Mouse (Mus musculus) heart, embryonic 10.5 days (tissue): ENCODE measurements around the gene Igfbp5. TPM values are rescaled to one million over a fixed set of nuclear protein-coding genes. Genes with fewer than 3 reads are reported as not detected.
A peak's percentile ranks its signal among the peaks of the same experiment; 100 is the strongest.

Source experiments
- DNase-seq: peaks from one replicate; pipeline ENCODE4 v3.0.0-alpha.2; 2017; ENCODE audit warnings: low spot score
- H3K27ac ChIP-seq: fragments of 300-500 bp; sonication (generic); 2 replicates; pipeline ENCODE4 v1.5.1; 2016; ENCODE audit warnings: mild to moderate bottlenecking
- H3K27me3 ChIP-seq: fragments of 300-500 bp; sonication (generic); 2 replicates; pipeline ENCODE4 v1.6.1; 2016; ENCODE audit warnings: mild to moderate bottlenecking; ENCODE audit not compliant: poor library complexity, insufficient read depth, severe bottlenecking
- H3K36me3 ChIP-seq: fragments of 300-500 bp; sonication (generic); 2 replicates; pipeline ENCODE4 v1.6.1; 2016; ENCODE audit warnings: mild to moderate bottlenecking, moderate library complexity
- H3K4me1 ChIP-seq: fragments of 300-500 bp; sonication (generic); 2 replicates; pipeline ENCODE4 v1.6.1; 2016; ENCODE audit warnings: mild to moderate bottlenecking
- H3K4me3 ChIP-seq: fragments of 300-500 bp; sonication (generic); 2 replicates; pipeline ENCODE4 v1.5.1; 2016; ENCODE audit warnings: mild to moderate bottlenecking, moderate library complexity
- H3K9me3 ChIP-seq: fragments of 300-500 bp; sonication (generic); 2 replicates; pipeline ENCODE4 v1.6.1; 2016; ENCODE audit warnings: mild to moderate bottlenecking, moderate library complexity
- WGBS: fragments of 180-500 bp; shearing (Covaris S2); methylation state at CpG from one replicate; pipeline ENCODE4 v1.1.7; 2016; 5-methylcytosine and 5-hydroxymethylcytosine counted together
- polyA plus RNA-seq: library from polyadenylated mRNA; unstranded; fragments of >200 nt; fragmentation: Nextera tagmentation; extraction: Ambion mirVana; gene quantifications from 2 replicates; pipeline ENCODE4 v1.2.1, GENCODE M21; 2016

Gene Igfbp5
- 158 and 178 TPM in 2 replicates for polyA plus RNA-seq

- Histone ChIP-seq H3K27ac (peak within 1 kb of the TSS; percentile 95), H3K27me3 (no peaks in the 10 kb centered on the region), H3K36me3 (no peaks in the 10 kb centered on the region), H3K9me3 (no peaks in the 10 kb centered on the region), H3K4me1 (peaks cover 41% of the 10 kb centered on the region), H3K4me3 (peak within 1 kb of the TSS; percentile 85)
- peak; percentile 91 for DNase-seq
- under 1% methylated on average over 38 of the region's 38 CpGs for WGBS
Measured at GRCm38 (mm10) chr1:72874287-72875211, at the start of gene Igfbp5. Gene Igfbp5, minus strand, starts transcription at chr1:72874884.

GRCm38 (mm10) chr1:72914815-72915214, 40.1 kb upstream of the Igfbp5 start:
- H3K9me3 ChIP-seq = no peaks in the 10 kb centered on the region
- H3K27me3 ChIP-seq = no peaks in the 10 kb centered on the region
- no peak overlapping the region for H3K4me3 ChIP-seq
- peak overlapping the region; percentile 16; the same call in 1 of the 2 replicates for H3K27ac ChIP-seq
- no peak for DNase-seq
- H3K4me1 ChIP-seq = peaks cover 8% of the 10 kb centered on the region
- no peaks in the 10 kb centered on the region for H3K36me3 ChIP-seq
- WGBS = 55% methylated on average over 6 of the region's 6 CpGs

GRCm38 (mm10) chr1:72913073-72913472, 38.4 kb upstream of the Igfbp5 start:
- Histone ChIP-seq H3K27ac (no peak overlapping the region), H3K27me3 (no peaks in the 10 kb centered on the region), H3K9me3 (no peaks in the 10 kb centered on the region), H3K4me1 (peaks cover 18% of the 10 kb centered on the region), H3K36me3 (no peaks in the 10 kb centered on the region), H3K4me3 (no peak overlapping the region)
- 87% methylated on average over 5 of the region's 5 CpGs for WGBS
- DNase-seq = no peak

GRCm38 (mm10) chr1:72895821-72896220, 21.1 kb upstream of the Igfbp5 start:
- H3K9me3 ChIP-seq = no peaks in the 10 kb centered on the region
- H3K27me3 ChIP-seq = no peaks in the 10 kb centered on the region
- no peak overlapping the region for H3K27ac ChIP-seq
- 69% methylated on average over 2 of the region's 2 CpGs for WGBS
- H3K4me1 ChIP-seq = no peaks in the 10 kb centered on the region; the same call in 1 of the 2 replicates
- H3K36me3 ChIP-seq = no peaks in the 10 kb centered on the region
- H3K4me3 ChIP-seq = no peak overlapping the region
- DNase-seq = no peak

GRCm38 (mm10) chr1:72887910-72888309, 13.2 kb upstream of the Igfbp5 start:
- no peak for DNase-seq
- H3K9me3 ChIP-seq = no peaks in the 10 kb centered on the region
- WGBS = 31% methylated on average over 1 of the region's 1 CpGs
- no peak overlapping the region for H3K27ac ChIP-seq
- H3K4me3 ChIP-seq = no peak overlapping the region
- H3K27me3 ChIP-seq = no peaks in the 10 kb centered on the region
- H3K36me3 ChIP-seq = no peaks in the 10 kb centered on the region
- H3K4me1 ChIP-seq = no peaks in the 10 kb centered on the region; the same call in 1 of the 2 replicates

- 76% methylated on average over 7 of the region's 7 CpGs for WGBS
- Histone ChIP-seq H3K4me1 (no peaks in the 10 kb centered on the region), H3K27ac (no peak overlapping the region), H3K4me3 (no peak overlapping the region), H3K27me3 (no peaks in the 10 kb centered on the region), H3K9me3 (no peaks in the 10 kb centered on the region), H3K36me3 (no peaks in the 10 kb centered on the region)
- no peak for DNase-seq
Measured at GRCm38 (mm10) chr1:72885819-72886169, 11.1 kb upstream of the Igfbp5 start.

- WGBS = 82% methylated on average over 11 of the region's 11 CpGs
- H3K4me1 ChIP-seq = no peaks in the 10 kb centered on the region
- no peak overlapping the region for H3K4me3 ChIP-seq
- H3K9me3 ChIP-seq = no peaks in the 10 kb centered on the region
- H3K36me3 ChIP-seq = no peaks in the 10 kb centered on the region
- no peaks in the 10 kb centered on the region for H3K27me3 ChIP-seq
- DNase-seq = no peak
- H3K27ac ChIP-seq = no peak overlapping the region
Measured at GRCm38 (mm10) chr1:72885111-72885818, 10.6 kb upstream of the Igfbp5 start.

GRCm38 (mm10) chr1:72879319-72879634, 4.6 kb upstream of the Igfbp5 start:
- no peak overlapping the region for H3K4me3 ChIP-seq
- no peaks in the 10 kb centered on the region for H3K27me3 ChIP-seq
- DNase-seq = no peak
- H3K9me3 ChIP-seq = no peaks in the 10 kb centered on the region
- 54% methylated on average over 4 of the region's 4 CpGs for WGBS
- no peaks in the 10 kb centered on the region for H3K36me3 ChIP-seq
- peak overlapping the region; percentile 70; the same call in 1 of the 2 replicates for H3K27ac ChIP-seq
- H3K4me1 ChIP-seq = peaks cover 30% of the 10 kb centered on the region

GRCm38 (mm10) chr1:72878473-72879318, 4.0 kb upstream of the Igfbp5 start:
- H3K9me3 ChIP-seq = no peaks in the 10 kb centered on the region
- H3K27ac ChIP-seq = peak overlapping the region; percentile 70
- H3K36me3 ChIP-seq = no peaks in the 10 kb centered on the region
- peak overlapping the region; percentile 35; the same call in 1 of the 2 replicates for H3K4me3 ChIP-seq
- no peak for DNase-seq
- 59% methylated on average over 25 of the region's 25 CpGs for WGBS
- H3K4me1 ChIP-seq = peaks cover 30% of the 10 kb centered on the region
- no peaks in the 10 kb centered on the region for H3K27me3 ChIP-seq

- Histone ChIP-seq H3K9me3 (no peaks in the 10 kb centered on the region), H3K27ac (peak overlapping the region; percentile 70; the same call in 1 of the 2 replicates), H3K4me1 (peaks cover 30% of the 10 kb centered on the region), H3K27me3 (no peaks in the 10 kb centered on the region), H3K4me3 (peak overlapping the region; percentile 35; the same call in 1 of the 2 replicates), H3K36me3 (no peaks in the 10 kb centered on the region)
- DNase-seq = no peak
- WGBS = 1% methylated on average over 3 of the region's 3 CpGs
Measured at GRCm38 (mm10) chr1:72877892-72878291, 3.2 kb upstream of the Igfbp5 start.

- H3K27ac ChIP-seq = peak overlapping the region; percentile 49; the same call in 1 of the 2 replicates
- H3K27me3 ChIP-seq = no peaks in the 10 kb centered on the region
- H3K4me1 ChIP-seq = peaks cover 30% of the 10 kb centered on the region
- no peak for DNase-seq
- WGBS = 46% methylated on average over 3 of the region's 3 CpGs
- no peaks in the 10 kb centered on the region for H3K9me3 ChIP-seq
- no peaks in the 10 kb centered on the region for H3K36me3 ChIP-seq
- no peak overlapping the region for H3K4me3 ChIP-seq
Measured at GRCm38 (mm10) chr1:72876111-72876510, 1.4 kb upstream of the Igfbp5 start.

GRCm38 (mm10) chr1:72875708-72876107, 1.0 kb upstream of the Igfbp5 start:
- Histone ChIP-seq H3K36me3 (no peaks in the 10 kb centered on the region), H3K27ac (peak overlapping the region; percentile 95), H3K4me1 (peaks cover 33% of the 10 kb centered on the region), H3K4me3 (peak overlapping the region; percentile 85), H3K9me3 (no peaks in the 10 kb centered on the region), H3K27me3 (no peaks in the 10 kb centered on the region)
- WGBS = 8% methylated on average over 3 of the region's 3 CpGs
- no peak for DNase-seq
